Mouse (Mus musculus) brain, adult 2 months (tissue): ENCODE data around the gene Dnajc5g.

ENCODE experiments used
- DNase-seq: peaks from one replicate; pipeline ENCODE4 v3.0.0; 2011; ENCODE audit warnings: low read depth, low spot score

The Dnajc5g gene

GRCm38 (mm10) chr5:31108000-31108490, 2.0 kb downstream of the Dnajc5g start, which contains the start of gene Slc30a3:
Gene Slc30a3 (minus strand): TSS chr5:31108237.
- no peak for DNase-seq

- DNase-seq: peak; percentile 35
Measured at GRCm38 (mm10) chr5:31110781-31111180, 4.7 kb downstream of the Dnajc5g start.

DNA sequence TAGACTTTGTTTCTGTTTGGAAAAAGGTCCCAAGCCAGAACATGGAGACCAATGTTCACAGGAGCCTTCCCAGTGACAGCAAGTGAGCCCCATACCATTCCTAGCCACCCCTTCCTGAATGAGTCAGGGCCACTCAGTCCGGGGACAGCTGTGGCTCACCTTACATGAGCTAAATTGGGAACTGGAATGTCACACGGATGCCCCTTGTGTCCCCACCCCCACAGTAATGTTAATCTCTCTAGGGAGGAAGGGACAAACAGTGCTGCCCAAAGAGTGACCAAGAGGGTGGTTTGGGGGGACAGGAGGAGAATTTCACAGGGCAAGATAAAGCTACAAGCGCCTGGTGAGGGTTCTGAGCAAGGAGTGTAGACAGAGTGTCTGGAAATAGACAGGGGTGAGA, 10.3 kb downstream of the Dnajc5g start, which contains the start of gene Trim54:
Gene Trim54 (plus strand): TSS at position 359 of the 400 bp plus-strand sequence.
- no peak for DNase-seq

DNA sequence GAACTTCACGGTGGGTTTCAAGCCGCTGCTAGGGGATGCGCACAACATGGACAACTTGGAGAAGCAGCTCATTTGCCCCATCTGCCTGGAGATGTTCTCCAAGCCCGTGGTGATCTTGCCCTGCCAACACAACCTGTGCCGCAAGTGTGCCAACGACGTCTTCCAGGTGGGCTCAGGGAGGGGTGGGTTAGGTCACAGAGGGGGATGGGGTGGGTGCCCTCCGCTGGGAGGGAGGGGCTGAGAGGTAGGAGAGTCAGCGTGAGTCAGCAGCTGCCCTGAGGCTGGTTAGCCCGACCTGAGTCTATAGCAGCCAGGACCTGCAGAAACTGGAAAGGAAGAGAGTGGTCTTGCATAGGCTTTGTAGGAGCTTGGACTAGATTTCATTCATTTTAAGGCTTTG, 10.8 kb downstream of the Dnajc5g start:
- no peak for DNase-seq

GRCm38 (mm10) chr5:31121111-31121510, 15.0 kb downstream of the Dnajc5g start:
- peak; percentile 77 for DNase-seq

DNA sequence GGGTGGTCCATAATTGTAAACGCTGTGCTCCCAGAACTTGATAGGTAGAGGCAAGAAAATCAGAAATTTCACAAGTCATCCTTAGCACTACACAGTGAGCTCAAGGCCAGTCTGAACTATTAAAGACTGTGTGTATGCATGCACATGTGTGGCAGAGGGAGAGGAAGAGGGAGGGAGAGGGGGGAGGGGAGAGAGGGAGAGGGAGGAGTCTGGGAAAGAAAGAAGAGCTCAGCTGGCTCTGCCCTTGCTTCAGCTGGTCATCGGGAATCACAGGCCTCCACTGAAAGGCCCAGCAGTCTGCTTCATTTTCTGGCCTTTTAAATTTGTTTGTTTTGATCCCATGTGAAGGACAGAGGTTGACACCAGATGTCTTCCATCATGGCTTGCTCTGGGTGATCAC, 17.4 kb downstream of the Dnajc5g start:
- DNase-seq: no peak

- DNase-seq: no peak
Measured at GRCm38 (mm10) chr5:31126050-31126449, 20.0 kb downstream of the Dnajc5g start.

DNA sequence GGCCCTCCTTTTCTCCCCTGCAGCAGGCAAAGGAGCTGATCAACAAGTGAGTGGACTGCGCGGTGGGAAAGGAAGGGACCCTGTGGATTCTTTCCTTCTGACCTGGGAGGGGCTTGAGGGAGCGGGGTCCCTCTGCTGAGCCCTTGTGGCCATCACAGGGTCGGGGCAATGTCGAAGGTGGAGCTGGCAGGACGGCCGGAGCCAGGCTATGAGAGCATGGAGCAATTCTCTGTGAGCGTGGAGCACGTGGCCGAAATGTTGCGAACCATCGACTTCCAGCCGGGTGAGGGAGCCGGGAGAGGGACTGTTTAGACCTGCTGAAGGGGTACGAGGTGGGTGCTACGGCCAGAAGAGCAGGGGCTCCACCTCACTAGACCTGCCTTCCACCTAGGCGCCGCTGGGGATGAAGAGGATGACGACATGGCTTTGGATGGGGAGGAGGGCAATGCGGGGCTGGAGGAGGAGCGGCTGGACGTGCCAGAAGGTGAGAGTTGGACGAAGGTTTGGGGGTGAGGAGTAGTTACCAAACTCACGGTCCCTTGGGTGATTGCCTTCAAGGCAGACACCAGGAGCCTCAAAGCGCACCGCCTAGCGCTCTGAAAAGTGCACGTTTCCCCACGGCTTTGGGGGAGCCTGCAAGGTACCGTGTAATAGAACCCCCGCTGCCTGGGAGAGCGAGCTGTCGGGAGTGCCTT, 30.8 kb downstream of the Dnajc5g start:
- no peak for DNase-seq

DNA sequence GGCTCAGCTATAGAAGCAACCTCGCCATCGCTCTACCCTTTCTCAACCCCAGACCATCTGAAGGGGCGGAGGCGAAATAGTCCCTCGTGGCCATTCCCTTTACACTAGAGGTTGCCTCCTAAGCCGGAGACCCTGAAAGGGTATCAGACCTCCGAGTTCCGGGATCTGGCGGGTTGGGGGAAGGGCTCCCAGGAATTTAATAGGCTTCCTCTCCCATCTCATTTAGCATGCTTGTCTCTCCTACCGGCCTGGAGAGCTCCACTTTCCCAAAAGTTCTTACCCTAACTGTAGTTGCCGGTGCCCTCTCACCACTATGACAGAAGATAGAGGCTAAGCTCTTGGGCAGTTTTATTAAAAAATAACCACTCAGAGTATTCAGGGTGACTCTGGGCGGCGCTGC, 31.6 kb downstream of the Dnajc5g start:
- no peak for DNase-seq

GRCm38 (mm10) chr5:31138241-31138967, 32.3 kb downstream of the Dnajc5g start, which contains the start of gene Ucn:
Gene Ucn (minus strand): TSS chr5:31138829.
- no peak for DNase-seq

DNA sequence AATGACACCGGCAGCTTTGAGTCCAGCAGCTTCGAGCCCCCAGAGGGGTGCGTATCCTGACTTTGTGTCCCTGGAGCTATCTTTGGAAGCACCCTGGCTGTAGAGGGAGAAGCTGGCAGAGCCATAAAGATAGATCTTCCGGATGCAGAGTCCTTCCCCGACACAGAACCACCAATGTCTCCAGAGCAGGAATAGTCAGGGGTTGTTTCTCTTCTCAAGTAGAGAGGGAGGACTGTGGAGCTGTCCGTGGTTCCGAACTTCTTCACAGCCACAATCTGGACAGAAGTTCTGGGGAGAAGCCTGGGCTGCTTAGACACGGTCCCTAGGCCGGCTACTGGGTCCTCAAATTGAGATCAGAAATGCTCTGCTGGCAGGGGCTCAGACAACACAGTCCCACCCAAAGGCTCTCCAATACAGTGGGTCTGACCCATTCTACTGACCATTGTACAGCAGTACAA, 32.9 kb downstream of the Dnajc5g start:
- DNase-seq: no peak

DNA sequence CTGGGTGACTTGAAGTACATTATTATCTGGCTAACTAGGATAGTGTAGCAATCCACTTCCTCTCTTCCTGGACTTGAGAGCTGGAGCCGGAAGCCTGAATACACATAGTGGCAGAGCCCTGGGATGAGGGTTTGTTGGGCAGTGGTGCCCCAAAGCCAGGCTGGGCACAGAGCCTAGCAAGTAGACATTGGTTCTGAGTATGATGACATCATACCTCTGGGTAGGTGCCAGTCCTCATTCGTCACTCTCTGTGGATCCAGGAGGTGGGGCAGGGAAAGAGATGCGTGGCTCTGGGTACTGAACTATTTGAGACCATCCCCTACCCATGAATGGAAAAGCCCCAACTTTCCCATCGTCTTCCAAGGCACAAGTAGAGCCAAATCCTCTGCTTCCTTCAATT, 43.7 kb downstream of the Dnajc5g start:
- DNase-seq: peak; percentile 32

DNA sequence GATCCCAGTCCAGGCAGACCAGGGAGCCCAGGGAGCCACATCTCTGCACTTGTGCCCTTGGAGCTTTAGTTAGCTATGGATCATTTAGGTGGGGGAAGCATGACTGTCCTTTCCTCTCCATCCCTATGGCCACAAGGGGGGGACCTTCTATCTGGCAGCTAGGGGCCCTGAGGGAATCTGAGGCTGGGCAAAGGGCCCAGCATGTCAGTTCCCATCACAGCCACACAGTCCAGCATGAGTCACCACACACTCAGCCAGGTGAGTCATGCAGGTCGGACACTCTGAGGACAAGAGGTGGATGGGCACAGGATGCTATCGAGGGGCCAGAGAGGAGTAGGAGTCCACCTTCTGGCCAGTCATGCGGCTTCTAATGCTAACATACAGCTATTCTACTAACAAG, 45.7 kb downstream of the Dnajc5g start:
- peak; percentile 87 for DNase-seq

DNA sequence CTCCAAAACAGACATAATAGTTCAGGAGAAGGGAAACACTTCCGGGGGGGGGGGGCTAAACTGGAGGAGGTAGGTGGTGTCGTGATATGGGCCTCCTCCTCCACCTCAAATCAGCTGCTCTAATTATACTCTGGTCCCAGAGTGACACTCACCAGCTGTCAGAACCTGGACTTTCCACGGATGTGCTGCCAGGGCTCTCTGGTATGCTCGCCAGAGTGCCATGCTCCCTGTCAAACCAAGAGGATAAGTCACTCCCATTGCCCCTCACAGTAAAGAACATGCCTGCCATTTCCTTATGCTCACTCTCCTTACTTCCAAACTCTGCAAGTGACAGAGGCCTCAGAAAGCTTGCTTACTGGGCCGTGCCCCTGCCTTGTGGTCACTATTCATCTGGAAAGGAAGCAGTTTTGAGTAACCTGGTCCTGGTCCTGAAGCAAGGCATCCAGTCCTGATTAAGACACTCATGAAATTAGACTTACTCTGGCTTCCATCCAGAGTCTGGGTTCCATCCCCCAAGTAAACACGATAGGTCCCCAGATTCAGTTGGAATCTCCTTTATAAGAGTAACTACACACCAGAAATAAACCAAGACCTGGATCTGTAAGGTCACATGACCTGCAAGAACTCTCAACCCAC, 47.5 kb downstream of the Dnajc5g start:
- DNase-seq: peak; percentile 22

DNA sequence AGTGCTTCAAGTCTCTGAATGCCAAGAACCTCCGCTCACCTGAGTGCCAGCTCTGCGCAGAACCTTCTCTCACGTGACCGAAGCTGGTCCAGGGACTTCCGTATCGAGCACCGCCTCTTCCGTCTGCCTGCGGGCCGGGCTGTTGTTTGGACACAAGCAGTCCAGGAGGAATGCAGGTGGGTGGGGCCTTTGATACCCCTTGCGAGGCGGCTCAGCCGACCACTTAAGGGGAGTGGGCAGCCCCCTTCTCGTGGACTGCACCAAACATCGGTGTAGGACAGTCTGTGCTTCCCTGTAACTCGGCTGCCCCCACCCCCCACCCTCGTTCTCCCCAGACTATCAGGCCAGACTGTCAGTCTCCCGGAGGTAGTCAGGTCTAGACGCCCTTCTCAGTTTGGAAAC, 48.1 kb downstream of the Dnajc5g start, which contains the start of gene Mpv17:
Gene Mpv17 (minus strand): TSS at position 100 of the 402 bp plus-strand sequence.
- peak; percentile 96 for DNase-seq
